Mouse (Mus musculus): ENCODE data around the gene Ndufs1.

GRCm38 (mm10) chr1:63119675-63120074 is 57.0 kb downstream of the Ndufs1 start:
- no peak for TF ChIP-seq POLR2A (IDR thresholded peaks at IDR 0.05; ENCODE audit: low read depth, low read length)
- TF ChIP-seq CTCF (conservative IDR thresholded peaks at IDR 0.05; ENCODE audit: insufficient read depth, insufficient read length, low read depth, low read length): no peak

Data from kidney, adult 2 months (tissue).